Mouse (Mus musculus): ENCODE measurements around the gene Sfi1. TPM values are rescaled to one million over a fixed set of nuclear protein-coding genes. Genes with fewer than 3 reads are reported as not detected.
"Not testable (repeated sequence)": the region's sequence is repeated elsewhere in the genome, so short reads cannot be mapped to it uniquely, and the experiment has no call there.

Sfi1 gene
- 10 to 100 TPM; 66.4 to 85.4 TPM for total RNA-seq (2021)

- DNase-seq, result no peak
Measured at GRCm38 (mm10) chr11:3193363-3193762, at the start of gene Sfi1. Gene Sfi1, minus strand, starts transcription at chr11:3193463.

GRCm38 (mm10) chr11:3242395-3242794 is 49.1 kb upstream of the Sfi1 start:
- no peak for DNase-seq

- no peak for DNase-seq
Measured at GRCm38 (mm10) chr11:3235277-3235676, 42.0 kb upstream of the Sfi1 start.

- no peak for DNase-seq
Measured at GRCm38 (mm10) chr11:3233704-3234103, 40.4 kb upstream of the Sfi1 start.

GRCm38 (mm10) chr11:3232248-3232647 is 39.0 kb upstream of the Sfi1 start:
- no peak for DNase-seq

- DNase-seq, result no peak
Measured at GRCm38 (mm10) chr11:3227113-3227512, 33.9 kb upstream of the Sfi1 start.

- no peak for DNase-seq
Measured at GRCm38 (mm10) chr11:3223105-3223504, 29.8 kb upstream of the Sfi1 start.

GRCm38 (mm10) chr11:3212526-3212925 is 19.3 kb upstream of the Sfi1 start:
- DNase-seq, result no peak

- DNase-seq, result no peak
Measured at GRCm38 (mm10) chr11:3206783-3207182, 13.5 kb upstream of the Sfi1 start.

- no peak for DNase-seq
Measured at GRCm38 (mm10) chr11:3205207-3205606, 11.9 kb upstream of the Sfi1 start.

- DNase-seq, result no peak
Measured at GRCm38 (mm10) chr11:3203771-3204170, 10.5 kb upstream of the Sfi1 start.

GRCm38 (mm10) chr11:3202781-3203441 is 9.6 kb upstream of the Sfi1 start:
- DNase-seq, result peak; percentile 53 to 60

GRCm38 (mm10) chr11:3202231-3202701 is 9.0 kb upstream of the Sfi1 start, which contains the start of gene Eif4enif1:
Gene Eif4enif1, plus strand, starts transcription at chr11:3202392.
- DNase-seq, result peak; percentile 91 to 93

- DNase-seq, result no peak
Measured at GRCm38 (mm10) chr11:3201326-3202230, 8.3 kb upstream of the Sfi1 start.

GRCm38 (mm10) chr11:3200636-3201035 is 7.4 kb upstream of the Sfi1 start:
- DNase-seq, result not testable (repeated sequence)

GRCm38 (mm10) chr11:3182707-3183106 is 10.6 kb downstream of the Sfi1 start:
- not testable (repeated sequence) for DNase-seq

- DNase-seq, result not testable (repeated sequence)
Measured at GRCm38 (mm10) chr11:3181971-3182370, 11.3 kb downstream of the Sfi1 start.

- DNase-seq, result peak; percentile 63 to 66
Measured at GRCm38 (mm10) chr11:3181250-3181649, 12.0 kb downstream of the Sfi1 start.

GRCm38 (mm10) chr11:3180510-3181160 is 12.6 kb downstream of the Sfi1 start:
- DNase-seq, result not testable (repeated sequence)

GRCm38 (mm10) chr11:3179726-3180092 is 13.6 kb downstream of the Sfi1 start:
- not testable (repeated sequence) for DNase-seq

- not testable (repeated sequence) for DNase-seq
Measured at GRCm38 (mm10) chr11:3178968-3179725, 14.1 kb downstream of the Sfi1 start.

Measured in layer of hippocampus, postnatal 36 days (tissue).